Mouse (Mus musculus): ENCODE measurements at regions not wholly inside any gene's neighbourhood (a gene's known extent, or its start where the extent isn't known, plus 50 kb on each side); places are given as distances from the start of the nearest gene placed in this dataset.

DNA sequence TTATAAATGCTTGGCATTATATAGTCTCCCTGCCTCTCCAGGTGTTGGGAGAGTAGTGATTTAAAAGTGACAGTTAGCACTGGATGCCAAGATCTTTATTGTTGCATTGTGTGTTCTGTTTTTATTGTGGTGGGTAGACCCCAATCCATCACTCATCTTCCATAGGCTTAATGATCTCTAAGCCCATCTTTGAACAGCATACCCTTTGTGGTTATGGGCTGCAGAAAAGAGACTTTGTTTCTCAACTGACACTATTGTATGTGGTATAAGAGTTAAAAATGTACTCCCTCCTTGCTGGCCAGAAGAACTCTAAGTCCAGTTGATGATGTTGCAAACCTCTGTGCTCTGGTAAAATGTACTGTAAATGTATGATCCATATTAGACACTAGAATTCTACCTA is 727.5 kb downstream of the Flrt2 start:
- Histone ChIP-seq H3K9ac (no peak overlapping the region), H3K36me3 (no peaks in the 10 kb centered on the region), H3K27ac (no peak overlapping the region), H3K4me1 (no peaks in the 10 kb centered on the region), H3K27me3 (no peaks in the 10 kb centered on the region), H3K4me2 (no peak overlapping the region), H3K4me3 (no peak overlapping the region), H3K9me3 (no peaks in the 10 kb centered on the region)
- ATAC-seq (ENCODE audit: insufficient number of reproducible peaks, insufficient read depth, low FRiP score, low TSS enrichment, low read depth) = no peak

DNA sequence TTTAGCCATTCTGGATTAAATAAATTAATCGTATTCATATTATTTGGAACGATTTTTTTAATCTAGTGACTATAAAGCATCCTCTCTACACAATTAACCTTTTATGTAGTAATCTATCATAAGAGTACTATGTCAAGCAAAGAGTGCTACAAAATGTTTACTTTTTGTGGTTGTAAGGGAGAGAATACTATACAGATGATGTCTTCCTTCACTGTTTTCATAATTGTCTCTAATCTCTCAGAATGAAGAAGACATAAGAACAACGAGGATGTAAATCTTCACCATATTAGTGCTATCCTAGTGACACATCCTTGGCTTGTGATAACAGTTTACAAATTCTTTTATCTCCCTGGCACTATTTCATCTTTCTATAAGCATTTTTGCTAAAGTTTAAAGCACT is 735.6 kb downstream of the Flrt2 start:
- no peak overlapping the region for H3K4me3 ChIP-seq
- no peak overlapping the region for H3K4me2 ChIP-seq
- H3K9ac ChIP-seq = no peak overlapping the region
- H3K4me1 ChIP-seq = no peaks in the 10 kb centered on the region
- H3K27me3 ChIP-seq = no peaks in the 10 kb centered on the region
- no peak overlapping the region for H3K27ac ChIP-seq
- ATAC-seq (ENCODE audit: insufficient number of reproducible peaks, insufficient read depth, low FRiP score, low TSS enrichment, low read depth) = no peak
- 82% methylated on average over 3 of the region's 3 CpGs for WGBS
- H3K36me3 ChIP-seq = no peaks in the 10 kb centered on the region
- no peaks in the 10 kb centered on the region for H3K9me3 ChIP-seq

GRCm38 (mm10) chr12:96442546-96442945 is 750.5 kb downstream of the Flrt2 start:
- no peaks in the 10 kb centered on the region for H3K9me3 ChIP-seq
- no peak for ATAC-seq (ENCODE audit: insufficient number of reproducible peaks, insufficient read depth, low FRiP score, low TSS enrichment, low read depth)

DNA sequence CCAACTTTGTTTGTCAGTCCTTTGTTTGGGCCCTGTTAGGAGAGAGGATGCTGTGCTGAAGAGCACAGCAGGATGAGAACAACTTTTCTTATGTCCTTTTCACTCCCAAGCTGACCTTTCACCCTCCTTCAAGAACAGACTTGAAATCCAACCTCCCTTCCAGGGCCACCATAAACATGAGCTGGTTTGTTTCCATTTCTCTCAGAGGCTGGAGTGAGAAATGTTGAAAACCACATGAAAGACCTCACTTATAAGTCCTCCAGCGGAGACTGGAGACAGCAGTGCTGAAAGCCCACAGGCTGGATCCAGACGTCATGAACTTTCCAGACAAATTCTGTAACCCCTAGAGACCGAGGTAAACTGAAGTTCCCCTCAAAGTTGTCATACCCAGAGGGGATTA is 761.3 kb downstream of the Flrt2 start:
- no peaks in the 10 kb centered on the region for H3K27me3 ChIP-seq
- no peaks in the 10 kb centered on the region for H3K9me3 ChIP-seq
- peaks cover 4% of the 10 kb centered on the region for H3K4me1 ChIP-seq
- no peak overlapping the region for H3K9ac ChIP-seq
- no peak overlapping the region for H3K27ac ChIP-seq
- no peak overlapping the region for H3K4me3 ChIP-seq
- no peak for ATAC-seq (ENCODE audit: insufficient number of reproducible peaks, insufficient read depth, low FRiP score, low TSS enrichment, low read depth)
- no peaks in the 10 kb centered on the region for H3K36me3 ChIP-seq
- 5% methylated on average over 3 of the region's 3 CpGs for WGBS
- H3K4me2 ChIP-seq = no peak overlapping the region

More at GRCm38 (mm10) chr12:96442546-96442945, 750.5 kb downstream of the Flrt2 start:
- no peak overlapping the region for H3K27ac ChIP-seq
- no peak overlapping the region for H3K4me2 ChIP-seq
- no peaks in the 10 kb centered on the region for H3K36me3 ChIP-seq
- 82% methylated on average over 3 of the region's 3 CpGs for WGBS
- H3K27me3 ChIP-seq = no peaks in the 10 kb centered on the region
- no peak overlapping the region for H3K4me3 ChIP-seq
- no peak overlapping the region for H3K9ac ChIP-seq
- H3K4me1 ChIP-seq = no peaks in the 10 kb centered on the region

DNA sequence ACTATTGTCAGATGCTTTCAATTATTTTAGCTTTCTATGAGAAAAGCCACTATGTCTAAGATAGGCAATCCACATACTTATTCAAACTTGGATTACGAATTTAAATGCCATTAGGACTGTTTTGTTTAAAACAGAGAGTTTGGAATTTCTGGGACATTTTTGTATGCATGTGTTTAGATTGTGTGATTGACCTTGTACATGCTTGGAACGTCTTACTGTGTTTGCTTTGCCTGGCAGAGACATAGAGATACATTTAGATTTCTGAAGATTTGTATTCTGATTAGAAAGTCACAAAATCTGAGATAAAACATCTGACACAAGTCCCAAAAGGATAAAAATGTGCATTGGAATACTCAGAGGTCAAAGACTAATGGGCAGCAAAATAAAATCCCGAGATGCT is 784.3 kb downstream of the Flrt2 start:
- Histone ChIP-seq H3K4me3 (no peak overlapping the region), H3K9me3 (no peaks in the 10 kb centered on the region), H3K27me3 (no peaks in the 10 kb centered on the region), H3K4me1 (no peaks in the 10 kb centered on the region), H3K4me2 (no peak overlapping the region), H3K27ac (no peak overlapping the region), H3K36me3 (no peaks in the 10 kb centered on the region), H3K9ac (no peak overlapping the region)
- WGBS = 54% methylated on average over 3 of the region's 3 CpGs
- ATAC-seq (ENCODE audit: insufficient number of reproducible peaks, insufficient read depth, low FRiP score, low TSS enrichment, low read depth) = no peak

DNA sequence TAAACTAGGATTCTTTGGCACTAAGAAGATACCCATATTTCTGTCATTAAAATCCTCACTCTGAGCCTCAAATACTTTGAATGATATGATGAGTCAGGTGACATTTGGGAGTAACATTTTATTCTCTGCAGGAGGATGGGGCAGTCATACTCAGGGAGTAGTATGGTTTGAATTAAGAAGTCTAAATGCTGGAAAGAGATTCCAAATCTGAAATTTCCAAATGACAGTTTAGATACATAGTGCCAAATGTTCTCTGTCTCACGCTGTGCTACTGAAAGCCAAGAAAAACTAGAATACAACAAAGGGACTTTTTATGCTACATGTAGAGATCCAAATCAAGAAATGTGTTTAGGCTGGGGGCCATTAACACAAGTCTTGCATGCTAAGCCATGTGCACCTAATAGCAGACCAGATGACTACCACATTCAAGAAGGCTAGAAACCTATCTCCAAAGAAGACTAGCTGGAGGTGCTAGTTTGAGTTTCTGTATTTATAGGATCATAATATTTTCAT is 796.5 kb downstream of the Flrt2 start:
- H3K4me3 ChIP-seq = no peak overlapping the region
- ATAC-seq (ENCODE audit: insufficient number of reproducible peaks, insufficient read depth, low FRiP score, low TSS enrichment, low read depth) = no peak
- no peaks in the 10 kb centered on the region for H3K9me3 ChIP-seq
- H3K9ac ChIP-seq = no peak overlapping the region
- no peak overlapping the region for H3K27ac ChIP-seq
- no peak overlapping the region for H3K4me2 ChIP-seq
- no peaks in the 10 kb centered on the region for H3K4me1 ChIP-seq
- 49% methylated on average over 1 of the region's 1 CpGs for WGBS
- no peaks in the 10 kb centered on the region for H3K36me3 ChIP-seq
- no peaks in the 10 kb centered on the region for H3K27me3 ChIP-seq

DNA sequence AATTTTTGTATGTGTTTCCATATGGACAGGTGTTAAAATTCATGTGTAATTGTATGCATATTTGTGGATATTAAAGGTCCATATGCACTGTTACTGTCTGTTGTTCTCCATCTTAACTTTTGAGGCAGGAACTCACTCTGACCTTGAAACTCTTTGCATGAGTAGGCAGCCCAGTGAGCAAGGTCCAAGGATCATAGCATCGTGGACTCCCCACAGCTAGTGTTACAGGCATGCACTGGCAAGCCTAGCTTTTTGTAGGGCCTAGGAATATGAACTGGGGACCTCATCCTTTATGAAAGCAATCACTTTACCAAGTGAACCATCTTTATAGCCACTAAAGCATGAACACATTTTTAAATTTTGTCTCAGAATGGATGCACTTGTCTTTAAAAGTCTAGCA is 817.6 kb downstream of the Flrt2 start:
- H3K36me3 ChIP-seq = no peaks in the 10 kb centered on the region
- H3K9me3 ChIP-seq = no peaks in the 10 kb centered on the region
- H3K27ac ChIP-seq = no peak overlapping the region
- H3K9ac ChIP-seq = no peak overlapping the region
- no peak overlapping the region for H3K4me3 ChIP-seq
- WGBS = 70% methylated on average over 1 of the region's 1 CpGs
- ATAC-seq (ENCODE audit: insufficient number of reproducible peaks, insufficient read depth, low FRiP score, low TSS enrichment, low read depth) = no peak
- no peak overlapping the region for H3K4me2 ChIP-seq
- no peaks in the 10 kb centered on the region for H3K4me1 ChIP-seq
- H3K27me3 ChIP-seq = no peaks in the 10 kb centered on the region

DNA sequence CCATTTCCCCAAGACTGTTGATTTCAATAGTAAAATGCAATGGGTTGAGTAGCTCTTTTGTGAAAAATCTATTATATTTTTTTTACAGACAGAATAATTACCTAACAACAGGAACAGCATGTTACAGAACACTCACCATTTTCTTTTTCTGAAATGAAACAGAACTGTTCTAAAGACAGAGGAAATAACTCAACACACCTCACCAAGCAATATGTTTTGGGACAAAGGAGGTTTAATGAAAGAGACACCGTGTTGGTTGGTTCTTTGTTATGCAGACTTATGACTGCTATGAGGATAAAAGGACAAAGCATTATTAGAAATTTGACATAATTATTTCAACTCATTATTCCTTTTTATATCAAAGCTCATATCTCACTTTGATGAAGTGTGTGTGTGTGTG is 866.8 kb downstream of the Flrt2 start:
- 88% methylated on average over 1 of the region's 1 CpGs for WGBS
- Histone ChIP-seq H3K4me2 (no peak overlapping the region), H3K9ac (no peak overlapping the region), H3K36me3 (no peaks in the 10 kb centered on the region), H3K9me3 (no peaks in the 10 kb centered on the region), H3K4me3 (no peak overlapping the region), H3K27ac (no peak overlapping the region), H3K27me3 (no peaks in the 10 kb centered on the region), H3K4me1 (no peaks in the 10 kb centered on the region)
- no peak for ATAC-seq (ENCODE audit: insufficient number of reproducible peaks, insufficient read depth, low FRiP score, low TSS enrichment, low read depth)

GRCm38 (mm10) chr12:96594845-96595244 is 902.8 kb downstream of the Flrt2 start:
- Histone ChIP-seq H3K4me3 (no peak overlapping the region), H3K27me3 (no peaks in the 10 kb centered on the region), H3K4me2 (no peak overlapping the region), H3K9me3 (0 out of 2 replicates have a peak, but pooled peaks cover 3% of the 10 kb centered on the region), H3K36me3 (no peaks in the 10 kb centered on the region), H3K27ac (no peak overlapping the region), H3K9ac (no peak overlapping the region), H3K4me1 (no peaks in the 10 kb centered on the region)
- WGBS = 48% methylated on average over 3 of the region's 3 CpGs
- ATAC-seq (ENCODE audit: insufficient number of reproducible peaks, insufficient read depth, low FRiP score, low TSS enrichment, low read depth) = no peak

GRCm38 (mm10) chr12:96615134-96615533 is 923.1 kb downstream of the Flrt2 start:
- no peak overlapping the region for H3K9ac ChIP-seq
- ATAC-seq (ENCODE audit: insufficient number of reproducible peaks, insufficient read depth, low FRiP score, low TSS enrichment, low read depth) = no peak
- H3K27me3 ChIP-seq = no peaks in the 10 kb centered on the region
- H3K36me3 ChIP-seq = no peaks in the 10 kb centered on the region
- no peaks in the 10 kb centered on the region for H3K4me1 ChIP-seq
- 74% methylated on average over 2 of the region's 2 CpGs for WGBS
- H3K4me2 ChIP-seq = no peak overlapping the region
- no peaks in the 10 kb centered on the region for H3K9me3 ChIP-seq
- no peak overlapping the region for H3K27ac ChIP-seq
- no peak overlapping the region for H3K4me3 ChIP-seq

- ATAC-seq (ENCODE audit: insufficient number of reproducible peaks, insufficient read depth, low FRiP score, low TSS enrichment, low read depth) = no peak
- 78% methylated on average over 4 of the region's 4 CpGs for WGBS
- H3K4me3 ChIP-seq = no peak overlapping the region
These were observed 923.8 kb downstream of the Flrt2 start for GRCm38 (mm10) chr12:96615850-96616249.

GRCm38 (mm10) chr12:96617226-96617625 is 925.2 kb downstream of the Flrt2 start:
- H3K4me1 ChIP-seq = no peaks in the 10 kb centered on the region
- no peak overlapping the region for H3K4me2 ChIP-seq
- H3K27ac ChIP-seq = no peak overlapping the region
- H3K9me3 ChIP-seq = no peaks in the 10 kb centered on the region
- H3K36me3 ChIP-seq = no peaks in the 10 kb centered on the region
- WGBS = 88% methylated on average over 2 of the region's 2 CpGs
- no peak overlapping the region for H3K4me3 ChIP-seq
- H3K9ac ChIP-seq = no peak overlapping the region
- ATAC-seq (ENCODE audit: insufficient number of reproducible peaks, insufficient read depth, low FRiP score, low TSS enrichment, low read depth) = no peak
- no peaks in the 10 kb centered on the region for H3K27me3 ChIP-seq

More at GRCm38 (mm10) chr12:96615850-96616249, 923.8 kb downstream of the Flrt2 start:
- Histone ChIP-seq H3K9ac (no peak overlapping the region), H3K4me2 (no peak overlapping the region), H3K36me3 (no peaks in the 10 kb centered on the region), H3K27ac (no peak overlapping the region), H3K27me3 (no peaks in the 10 kb centered on the region), H3K4me1 (no peaks in the 10 kb centered on the region), H3K9me3 (no peaks in the 10 kb centered on the region)

All from embryonic facial prominence, embryonic 13.5 days (tissue).